Mouse (Mus musculus) CD4-positive naive resting alpha-beta T cell, adult 76 days (primary cell): Measurements from ENCODE around the gene Pnp2. TPM values are rescaled to one million over a fixed set of nuclear protein-coding genes. Genes with fewer than 3 reads are reported as not detected.

Experiments
- total RNA-seq: library from RNA; stranded (reverse); gene quantifications from one replicate; pipeline ENCODE4 v1.2.4, GENCODE M21; 2023

The Pnp2 gene
- 2.6 TPM for total RNA-seq

DNA sequence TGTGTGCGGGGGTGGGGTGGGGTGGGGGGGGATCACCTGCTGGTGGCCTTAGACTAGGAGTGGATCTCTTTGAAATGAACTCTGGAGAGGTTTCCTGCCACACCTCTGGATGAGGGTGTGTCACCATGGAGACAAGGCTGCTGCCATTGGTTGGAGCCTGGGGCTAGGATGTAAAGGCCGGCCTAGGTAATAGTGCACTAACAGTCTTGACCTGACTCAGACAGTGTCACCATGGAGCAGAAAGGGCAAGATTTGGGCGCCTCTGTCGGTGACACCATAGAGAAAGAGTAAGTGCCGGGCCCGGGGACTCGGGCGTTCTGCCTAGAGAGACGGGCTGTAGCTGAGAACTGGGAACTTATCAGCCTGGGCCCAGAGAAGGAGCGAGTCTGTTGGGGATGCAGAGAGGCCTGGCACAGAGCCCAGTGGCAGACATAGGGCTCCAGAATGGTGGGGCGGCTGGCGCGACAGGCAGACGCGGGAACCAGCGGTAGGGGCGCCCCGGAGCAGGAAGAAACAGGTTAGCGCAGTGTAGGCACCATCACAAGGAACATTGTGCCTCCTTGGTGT lies at the start of gene Pnp2:
Pnp2 (plus strand) TSS at position 51 of the 567 bp plus-strand sequence.

DNA sequence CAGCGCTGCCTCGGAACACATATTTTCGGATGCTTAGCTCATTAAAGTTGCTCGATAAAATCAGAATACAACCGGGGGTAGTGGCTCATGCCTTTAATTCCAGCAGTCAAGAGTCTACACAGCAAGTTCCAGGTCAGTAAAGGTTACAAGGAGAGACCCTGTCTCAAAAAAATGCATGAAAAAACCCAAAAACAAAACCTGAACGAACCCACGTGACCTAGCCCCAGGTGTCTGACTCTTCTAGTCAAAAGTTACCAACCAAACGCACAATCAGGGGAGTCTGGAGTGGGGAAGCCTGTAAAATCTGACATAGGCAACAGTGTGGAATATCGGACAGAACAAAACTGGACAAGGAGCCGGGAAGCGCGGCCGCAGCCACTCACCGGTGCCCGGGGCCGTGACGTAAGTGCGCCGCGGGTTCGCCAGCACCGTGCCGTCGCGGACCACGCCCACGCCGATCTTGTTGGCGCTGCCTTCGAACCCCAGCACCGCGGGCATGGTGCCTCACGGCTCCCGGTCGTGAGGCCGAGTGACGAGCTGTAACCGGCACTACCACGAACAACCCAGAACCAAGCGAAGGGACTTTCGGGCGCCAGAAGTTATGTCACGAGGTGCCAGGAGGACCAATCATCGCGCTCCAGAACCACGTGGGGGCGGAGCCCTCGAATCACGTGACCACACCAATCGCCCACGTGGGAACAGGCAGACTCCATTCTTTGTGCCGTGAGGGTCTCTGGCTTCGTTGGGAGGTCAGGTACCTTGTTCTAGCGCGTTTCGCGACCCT lies 31.3 kb upstream of the Pnp2 start, which contains the start of the genes Osgep and Apex1:
Osgep (minus strand) TSS at position 613 of the 784 bp plus-strand sequence.
Apex1 (plus strand) TSS at position 688 of the 784 bp plus-strand sequence.

DNA sequence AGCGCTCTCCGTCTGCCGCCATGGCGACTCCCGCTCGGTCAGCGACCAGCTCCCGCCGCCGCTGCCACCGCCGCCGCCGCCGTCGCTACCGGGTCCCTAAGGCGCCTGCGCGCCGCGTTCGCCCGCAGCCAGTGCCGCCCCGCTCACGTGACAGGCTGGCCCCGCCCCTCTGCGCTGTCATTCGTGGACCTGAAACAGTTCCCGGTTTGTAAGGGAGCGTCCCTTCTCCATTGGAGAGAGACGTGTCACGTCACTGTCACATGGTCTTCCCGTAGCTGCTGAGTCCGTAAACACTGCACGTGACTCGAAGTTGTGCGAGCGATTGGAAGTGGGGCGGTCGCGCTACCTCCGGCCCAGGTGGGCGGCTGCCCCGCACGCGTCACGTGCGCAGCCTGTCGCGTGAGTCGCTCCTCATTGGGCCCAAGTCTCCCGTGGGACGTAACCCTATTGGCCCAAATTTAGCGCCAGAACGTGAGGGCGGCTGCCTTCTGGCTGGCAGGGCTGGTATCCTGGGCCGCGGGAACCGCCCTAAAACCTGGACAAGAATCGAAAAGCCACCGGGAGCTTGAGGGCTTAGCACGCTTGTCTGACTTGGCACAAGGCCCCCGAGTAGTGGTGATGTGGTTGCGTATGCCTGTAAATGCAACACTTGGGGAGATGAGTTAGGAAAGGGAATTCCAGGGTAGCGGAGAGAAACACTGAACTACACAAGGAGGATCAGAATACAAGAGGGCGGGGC lies 24.9 kb upstream of the Pnp2 start, which contains the start of the genes Pip4p1 and Pnp:
Pip4p1 (minus strand) TSS at position 103 of the 739 bp plus-strand sequence.
Pnp (plus strand) TSS at position 329 of the 739 bp plus-strand sequence.

DNA sequence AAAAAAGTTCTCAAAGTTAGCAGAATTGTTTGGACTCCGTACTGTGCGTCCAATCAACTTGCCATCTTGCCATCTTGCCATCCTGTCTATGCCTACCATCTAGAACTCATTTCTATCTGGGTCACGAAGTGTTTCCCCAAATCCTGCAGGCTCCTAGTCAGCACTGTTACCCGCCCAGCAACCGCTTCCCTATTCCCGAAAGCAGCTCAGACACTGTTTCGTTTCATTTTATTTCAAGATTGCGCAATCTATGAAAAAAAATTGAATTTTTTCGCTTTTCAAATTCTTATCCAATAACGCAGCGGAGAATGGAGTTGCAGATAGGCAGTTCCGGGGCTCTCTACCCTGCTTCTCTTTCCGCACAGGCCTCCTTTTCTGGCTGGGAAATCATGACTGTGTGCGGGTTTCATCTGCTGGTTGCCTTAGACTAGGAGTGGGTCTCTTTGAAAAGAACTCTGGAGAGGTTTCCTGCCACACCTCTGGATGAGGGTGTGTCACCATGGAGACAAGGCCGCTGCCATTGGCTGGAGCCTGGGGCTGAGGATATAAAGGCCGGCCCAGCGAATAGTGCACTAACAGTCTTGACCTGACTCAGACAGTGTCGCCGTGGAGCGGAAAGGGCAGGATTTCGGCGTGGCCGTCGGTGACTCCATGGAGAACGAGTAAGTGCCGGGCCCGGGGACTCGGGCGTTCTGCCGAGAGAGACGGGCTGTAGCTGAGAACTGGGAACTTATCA lies 11.7 kb upstream of the Pnp2 start, which contains the start of gene Gm49342:
Gm49342 (plus strand) TSS at position 586 of the 736 bp plus-strand sequence.

DNA sequence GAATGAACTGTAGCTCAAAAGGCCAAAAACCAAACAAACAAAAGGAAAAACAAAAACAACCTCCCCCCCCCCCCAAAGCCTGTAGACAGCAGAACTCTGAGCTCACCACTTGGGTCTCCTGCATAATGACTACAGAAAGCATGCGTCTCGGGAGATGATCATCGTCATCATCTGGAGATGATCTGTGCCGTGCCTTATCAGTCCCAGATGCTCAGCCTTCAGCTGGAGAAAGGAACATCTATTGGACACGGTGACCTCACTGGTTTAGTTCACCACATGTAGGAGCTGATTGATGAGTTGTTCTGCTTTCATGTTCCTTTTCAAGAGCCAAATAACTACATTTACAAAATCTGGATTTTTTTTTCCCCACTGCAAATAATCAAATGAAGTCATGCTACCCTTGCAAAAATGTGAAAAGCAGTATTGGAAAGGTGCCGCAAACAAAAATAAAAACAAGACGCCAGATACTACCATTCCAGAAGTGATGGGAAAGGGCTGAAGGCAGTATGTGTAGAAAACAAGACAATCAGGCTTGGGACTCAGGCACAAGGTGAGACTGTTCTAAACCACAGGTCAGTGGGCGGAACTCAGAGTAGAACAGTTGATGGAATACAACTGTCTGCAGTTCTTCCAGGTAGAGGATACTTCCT lies 51.5 kb downstream of the Pnp2 start, which contains the start of gene Rnase10:
Rnase10 (plus strand) TSS at position 600 of the 650 bp plus-strand sequence.

Other genes with a start within 250 kb of the Pnp2 start
- not detected for gene Olfr748, start 248.6 kb upstream of the Pnp2 start, total RNA-seq
- not detected for gene Olfr749, start 210.9 kb upstream of the Pnp2 start, total RNA-seq
- gene Ttc5, start 170.5 kb upstream of the Pnp2 start, total RNA-seq: 76.9 TPM
- not detected for gene Ccnb1ip1, start 148.3 kb upstream of the Pnp2 start, total RNA-seq
- 67.2 TPM for gene Parp2, start 148.2 kb upstream of the Pnp2 start, total RNA-seq
- 45.2 TPM for gene Tep1, start 85.4 kb upstream of the Pnp2 start, total RNA-seq
- 0.41 TPM for gene Klhl33, start 58.5 kb upstream of the Pnp2 start, total RNA-seq
- 36.9 TPM for gene Osgep, start 31.1 kb upstream of the Pnp2 start, total RNA-seq
- 43.1 TPM for gene Apex1, start 31.0 kb upstream of the Pnp2 start, total RNA-seq
- 122 TPM for gene Pip4p1, start 25.1 kb upstream of the Pnp2 start, total RNA-seq
- 21.6 TPM for gene Pnp, start 24.9 kb upstream of the Pnp2 start, total RNA-seq
- 17.4 TPM for gene Gm49342, start 11.5 kb upstream of the Pnp2 start, total RNA-seq
- not detected for gene Rnase10, start 51.8 kb downstream of the Pnp2 start, total RNA-seq
- not detected for gene Rnase9, start 85.9 kb downstream of the Pnp2 start, total RNA-seq
- not detected for gene Rnase11, start 94.2 kb downstream of the Pnp2 start, total RNA-seq
- gene Rnase12, start 101.7 kb downstream of the Pnp2 start, total RNA-seq: not detected
- not detected for gene Olfr750, start 118.4 kb downstream of the Pnp2 start, total RNA-seq
- 0.73 TPM for gene Rnase4, start 135.1 kb downstream of the Pnp2 start, total RNA-seq
- not detected for gene Ang, start 135.2 kb downstream of the Pnp2 start, total RNA-seq
- not detected for gene Eddm3b, start 158.4 kb downstream of the Pnp2 start, total RNA-seq
- gene Rnase6, start 167.9 kb downstream of the Pnp2 start, total RNA-seq: 8.2 TPM
- gene Rnase1, start 190.8 kb downstream of the Pnp2 start, total RNA-seq: not detected
- not detected for gene Rnase2b, start 206.3 kb downstream of the Pnp2 start, total RNA-seq
- gene Ang2, start 243.2 kb downstream of the Pnp2 start, total RNA-seq: not detected
- not detected for gene Ear14, start 247.4 kb downstream of the Pnp2 start, total RNA-seq